Mouse (Mus musculus): Measurements from ENCODE around the gene Rgs19. TPM values are rescaled to one million over a fixed set of nuclear protein-coding genes. Genes with fewer than 3 reads are reported as not detected.

The Rgs19 gene
- polyA plus RNA-seq (2012; rRNA removed), result 25.7 and 28.2 TPM in 2 replicates

DNA sequence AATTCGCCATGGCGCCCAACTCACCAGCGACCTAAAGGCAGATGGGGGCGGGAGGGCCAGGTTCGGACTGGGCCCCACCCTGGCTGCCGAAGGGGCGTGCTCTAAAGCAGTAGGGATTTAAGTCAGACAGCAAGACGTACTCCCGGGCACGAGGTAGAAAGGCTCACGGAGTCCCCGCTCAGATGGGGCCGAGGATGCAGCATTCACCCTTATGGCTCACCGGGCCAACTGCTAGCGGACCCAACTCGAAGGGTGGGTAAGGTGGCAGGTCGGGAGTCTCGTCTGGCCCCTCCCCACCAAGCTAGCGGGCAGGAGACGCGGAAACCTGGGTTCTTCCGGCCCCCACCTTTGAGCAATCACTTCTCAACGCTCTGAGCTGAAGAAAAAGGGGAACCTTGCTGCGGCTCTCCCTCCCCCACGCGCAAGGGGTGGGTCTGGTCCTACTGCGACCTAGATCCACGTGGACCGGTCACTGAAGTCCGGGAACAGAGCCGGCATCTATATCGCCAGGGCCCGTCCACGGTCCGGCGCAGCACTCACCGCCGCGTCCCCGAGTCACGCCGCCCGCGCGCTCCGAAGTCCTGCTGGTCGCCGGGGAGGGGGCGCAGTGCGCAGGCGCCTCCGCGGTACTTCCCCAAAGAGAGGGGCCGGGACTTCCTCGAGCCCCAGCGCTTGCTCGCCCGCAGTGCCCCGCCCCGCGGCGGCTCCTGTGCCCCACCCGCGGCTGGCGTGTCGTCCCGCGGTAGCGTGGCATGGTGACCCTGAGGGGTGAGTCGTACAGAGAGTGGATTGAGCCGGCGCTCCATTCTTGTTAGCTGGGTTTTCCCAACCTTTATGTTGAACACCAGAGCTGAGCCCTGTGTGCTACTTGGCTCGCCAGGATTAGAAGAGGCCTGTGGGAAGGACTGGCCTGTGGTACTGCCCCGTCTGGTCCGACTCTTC is at the start of gene Rgs19:
Gene Rgs19 (minus strand): TSS at position 639 of the 942 bp plus-strand sequence.
- TF ChIP-seq CTCF (IDR thresholded peaks at IDR 0.05; ENCODE audit: control insufficient read depth, insufficient read depth, insufficient replicate concordance, low read depth, low read length) (no peak), POLR2A (IDR thresholded peaks at IDR 0.05; ENCODE audit: control insufficient read depth, low read depth, low read length) (peak; percentile 57)
- Histone ChIP-seq H3K4me1 (ENCODE audit: control insufficient read depth, insufficient read depth, low read length) (peaks cover 21% of the 10 kb centered on the region), H3K27ac (ENCODE audit: control insufficient read depth, insufficient read depth, low read depth, low read length) (peak within 1 kb of the TSS; percentile 55), H3K36me3 (ENCODE audit: control insufficient read depth, insufficient read depth, low read length) (no peaks in the 10 kb centered on the region), H3K27me3 (ENCODE audit: control insufficient read depth, insufficient read depth, low read length) (no peaks in the 10 kb centered on the region), H3K4me3 (ENCODE audit: control insufficient read depth, low read depth, low read length) (peak within 1 kb of the TSS; percentile 92)

DNA sequence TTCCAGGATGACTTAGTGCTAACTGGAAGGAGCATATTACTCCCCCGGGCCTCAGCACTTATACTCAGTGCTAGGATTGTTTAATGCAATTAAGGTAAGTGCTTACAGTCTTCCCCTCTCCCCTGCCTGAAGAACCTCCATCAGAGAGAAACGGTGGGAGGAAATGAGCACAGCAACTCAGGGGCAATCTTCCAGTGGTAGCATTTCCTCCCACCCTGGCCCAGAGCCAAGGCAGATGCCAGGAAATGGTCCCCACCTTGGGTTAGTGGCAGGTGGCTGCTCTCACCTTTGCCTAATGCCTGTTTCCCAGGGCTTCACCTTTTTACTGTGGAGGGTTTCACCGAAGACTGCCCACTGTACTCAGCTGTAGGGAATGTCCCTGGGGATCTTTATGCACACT is 36.3 kb upstream of the Rgs19 start:
- Histone ChIP-seq H3K4me3 (ENCODE audit: control insufficient read depth, low read depth, low read length) (no peak overlapping the region), H3K36me3 (ENCODE audit: control insufficient read depth, insufficient read depth, low read length) (no peaks in the 10 kb centered on the region), H3K4me1 (ENCODE audit: control insufficient read depth, insufficient read depth, low read length) (no peaks in the 10 kb centered on the region), H3K27ac (ENCODE audit: control insufficient read depth, insufficient read depth, low read depth, low read length) (no peak overlapping the region), H3K27me3 (ENCODE audit: control insufficient read depth, insufficient read depth, low read length) (no peaks in the 10 kb centered on the region)
- no peak for TF ChIP-seq POLR2A (IDR thresholded peaks at IDR 0.05; ENCODE audit: control insufficient read depth, low read depth, low read length)
- no peak for TF ChIP-seq CTCF (IDR thresholded peaks at IDR 0.05; ENCODE audit: control insufficient read depth, insufficient read depth, insufficient replicate concordance, low read depth, low read length)

DNA sequence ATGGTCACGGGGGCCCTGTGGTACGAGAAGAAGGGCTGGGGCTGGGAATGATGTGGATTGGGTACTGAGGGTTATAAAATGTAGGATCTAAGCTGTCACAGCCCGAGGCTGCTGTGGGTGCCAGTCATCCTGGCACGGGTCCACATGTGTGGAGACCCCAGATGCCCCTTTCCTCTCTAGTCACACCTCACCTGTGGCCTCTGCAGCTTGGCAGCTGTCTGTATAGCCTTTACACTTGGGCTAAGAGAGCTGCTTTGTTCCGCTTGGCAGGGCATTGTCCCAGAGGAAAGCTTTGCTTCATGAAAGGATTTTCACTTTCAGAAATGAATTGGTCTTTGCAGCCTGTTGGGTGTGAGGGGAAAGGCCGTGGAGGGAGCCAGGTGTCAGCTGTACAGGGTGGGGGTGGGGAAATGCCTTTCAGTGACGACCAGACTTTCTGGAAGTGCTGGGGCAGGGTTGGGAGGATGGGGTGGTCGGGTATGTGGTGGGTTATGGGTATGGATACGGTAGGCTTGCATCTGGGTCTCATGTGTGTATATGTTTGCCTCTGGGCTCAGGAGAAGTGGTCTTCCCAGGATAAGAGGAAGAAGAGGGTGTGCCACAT is 34.0 kb upstream of the Rgs19 start:
- Histone ChIP-seq H3K4me3 (ENCODE audit: control insufficient read depth, low read depth, low read length) (no peak overlapping the region), H3K36me3 (ENCODE audit: control insufficient read depth, insufficient read depth, low read length) (no peaks in the 10 kb centered on the region), H3K27me3 (ENCODE audit: control insufficient read depth, insufficient read depth, low read length) (no peaks in the 10 kb centered on the region), H3K4me1 (ENCODE audit: control insufficient read depth, insufficient read depth, low read length) (no peaks in the 10 kb centered on the region), H3K27ac (ENCODE audit: control insufficient read depth, insufficient read depth, low read depth, low read length) (no peak overlapping the region)
- TF ChIP-seq CTCF (IDR thresholded peaks at IDR 0.05; ENCODE audit: control insufficient read depth, insufficient read depth, insufficient replicate concordance, low read depth, low read length), result no peak
- no peak for TF ChIP-seq POLR2A (IDR thresholded peaks at IDR 0.05; ENCODE audit: control insufficient read depth, low read depth, low read length)

DNA sequence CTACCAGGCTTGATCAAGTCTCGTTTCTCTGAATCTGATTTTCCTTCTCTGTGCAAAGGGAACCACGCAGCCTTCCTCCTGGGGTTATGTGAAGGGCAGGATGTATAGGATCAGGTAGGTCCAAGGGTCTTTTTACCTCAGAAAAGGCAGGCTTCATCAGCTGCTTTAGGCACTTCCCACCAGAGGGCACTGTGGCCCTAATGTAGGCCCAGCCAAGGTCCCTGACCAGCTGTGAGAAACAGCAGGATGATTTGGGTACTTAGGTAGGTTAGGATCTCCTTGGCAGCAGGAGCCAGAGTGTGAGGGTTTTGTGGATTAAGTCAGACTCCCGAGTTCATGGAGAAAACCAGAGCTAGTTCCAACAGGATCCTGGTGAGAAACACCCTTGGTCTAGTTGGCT is 28.4 kb upstream of the Rgs19 start:
- Histone ChIP-seq H3K27ac (ENCODE audit: control insufficient read depth, insufficient read depth, low read depth, low read length) (no peak overlapping the region), H3K36me3 (ENCODE audit: control insufficient read depth, insufficient read depth, low read length) (no peaks in the 10 kb centered on the region), H3K27me3 (ENCODE audit: control insufficient read depth, insufficient read depth, low read length) (no peaks in the 10 kb centered on the region), H3K4me1 (ENCODE audit: control insufficient read depth, insufficient read depth, low read length) (no peaks in the 10 kb centered on the region), H3K4me3 (ENCODE audit: control insufficient read depth, low read depth, low read length) (no peak overlapping the region)
- TF ChIP-seq CTCF (IDR thresholded peaks at IDR 0.05; ENCODE audit: control insufficient read depth, insufficient read depth, insufficient replicate concordance, low read depth, low read length) (peak; percentile 36; the same call in 1 of the 2 replicates), POLR2A (IDR thresholded peaks at IDR 0.05; ENCODE audit: control insufficient read depth, low read depth, low read length) (no peak)

DNA sequence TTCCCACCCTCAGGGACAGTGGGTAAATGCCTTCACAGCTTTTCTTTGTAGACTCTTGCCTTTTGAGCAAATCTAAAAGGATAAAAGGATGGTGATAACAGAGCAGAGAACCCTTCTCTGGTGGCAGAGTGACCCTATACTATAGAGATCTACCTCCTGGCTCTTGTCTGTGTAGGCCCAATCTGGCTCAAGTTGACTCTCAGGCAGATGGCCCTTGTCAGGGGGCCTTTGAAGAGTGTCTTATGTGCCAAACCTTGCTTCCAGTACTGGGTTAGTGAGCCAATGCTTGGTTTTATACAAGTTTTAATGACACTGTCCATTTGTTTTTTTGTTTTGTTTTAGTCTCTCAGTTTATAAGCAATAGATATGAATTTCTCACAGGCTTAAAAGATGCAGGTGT is 27.4 kb upstream of the Rgs19 start:
- Histone ChIP-seq H3K36me3 (ENCODE audit: control insufficient read depth, insufficient read depth, low read length) (no peaks in the 10 kb centered on the region), H3K4me3 (ENCODE audit: control insufficient read depth, low read depth, low read length) (no peak overlapping the region), H3K27ac (ENCODE audit: control insufficient read depth, insufficient read depth, low read depth, low read length) (no peak overlapping the region), H3K27me3 (ENCODE audit: control insufficient read depth, insufficient read depth, low read length) (no peaks in the 10 kb centered on the region), H3K4me1 (ENCODE audit: control insufficient read depth, insufficient read depth, low read length) (no peaks in the 10 kb centered on the region)
- TF ChIP-seq POLR2A (IDR thresholded peaks at IDR 0.05; ENCODE audit: control insufficient read depth, low read depth, low read length) (no peak), CTCF (IDR thresholded peaks at IDR 0.05; ENCODE audit: control insufficient read depth, insufficient read depth, insufficient replicate concordance, low read depth, low read length) (no peak)

DNA sequence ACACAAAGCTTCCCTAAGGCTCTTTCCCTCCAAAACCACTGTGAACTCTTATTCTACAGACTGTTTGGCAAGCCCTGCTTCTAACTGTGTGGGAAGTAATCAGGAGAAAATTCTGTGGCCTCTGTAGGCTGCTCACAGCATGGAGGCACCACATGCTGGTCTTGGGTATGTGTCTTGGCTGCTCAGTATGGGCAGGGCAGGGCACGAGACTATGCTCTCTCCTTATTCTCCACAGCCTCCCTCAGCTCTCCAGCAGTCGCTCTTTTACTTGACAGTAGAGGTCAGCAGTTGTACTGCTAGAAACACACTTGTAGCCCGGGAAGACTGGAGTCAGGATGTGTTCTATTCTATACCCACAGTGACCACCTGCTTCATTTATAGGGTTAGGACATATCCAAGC is 26.3 kb upstream of the Rgs19 start:
- TF ChIP-seq POLR2A (IDR thresholded peaks at IDR 0.05; ENCODE audit: control insufficient read depth, low read depth, low read length) (no peak), CTCF (IDR thresholded peaks at IDR 0.05; ENCODE audit: control insufficient read depth, insufficient read depth, insufficient replicate concordance, low read depth, low read length) (no peak)
- no peak overlapping the region for H3K27ac ChIP-seq (ENCODE audit: control insufficient read depth, insufficient read depth, low read depth, low read length)
- peak overlapping the region; percentile 39 for H3K4me3 ChIP-seq (ENCODE audit: control insufficient read depth, low read depth, low read length)
- no peaks in the 10 kb centered on the region for H3K36me3 ChIP-seq (ENCODE audit: control insufficient read depth, insufficient read depth, low read length)
- H3K27me3 ChIP-seq (ENCODE audit: control insufficient read depth, insufficient read depth, low read length), result no peaks in the 10 kb centered on the region
- peaks cover under 1% of the 10 kb centered on the region; the same call in 1 of the 2 replicates for H3K4me1 ChIP-seq (ENCODE audit: control insufficient read depth, insufficient read depth, low read length)

DNA sequence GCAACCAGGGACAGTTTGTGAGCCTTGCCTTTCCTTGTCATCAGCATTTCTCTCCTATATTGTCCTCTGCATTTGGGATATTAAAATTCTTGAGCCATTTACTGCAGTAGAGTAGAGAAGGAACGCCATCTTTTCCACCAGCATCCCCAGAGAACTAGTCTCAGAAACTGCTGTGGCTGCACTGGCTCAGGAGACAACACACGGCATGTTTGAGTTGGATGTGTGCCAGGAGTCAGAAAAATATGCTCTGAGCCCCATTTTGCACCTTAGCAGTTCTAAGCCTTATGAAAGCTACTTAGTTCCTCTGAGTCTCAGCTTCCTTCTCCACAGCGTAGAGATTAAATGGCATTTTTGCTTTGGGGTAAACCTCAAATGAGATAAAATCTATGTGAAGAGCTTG is 23.2 kb upstream of the Rgs19 start:
- TF ChIP-seq POLR2A (IDR thresholded peaks at IDR 0.05; ENCODE audit: control insufficient read depth, low read depth, low read length) (no peak), CTCF (IDR thresholded peaks at IDR 0.05; ENCODE audit: control insufficient read depth, insufficient read depth, insufficient replicate concordance, low read depth, low read length) (no peak)
- H3K27ac ChIP-seq (ENCODE audit: control insufficient read depth, insufficient read depth, low read depth, low read length), result no peak overlapping the region
- H3K36me3 ChIP-seq (ENCODE audit: control insufficient read depth, insufficient read depth, low read length), result no peaks in the 10 kb centered on the region
- H3K4me3 ChIP-seq (ENCODE audit: control insufficient read depth, low read depth, low read length), result 0 out of 2 replicates have a peak overlapping the region, but pooled peaks have one; percentile 18
- H3K4me1 ChIP-seq (ENCODE audit: control insufficient read depth, insufficient read depth, low read length), result peaks cover 5% of the 10 kb centered on the region
- H3K27me3 ChIP-seq (ENCODE audit: control insufficient read depth, insufficient read depth, low read length), result no peaks in the 10 kb centered on the region

Measured in testis, adult 2 months (tissue).